Mouse (Mus musculus) hindbrain, postnatal 0 days (tissue): ENCODE data around the gene Btrc. TPM values are rescaled to one million over a fixed set of nuclear protein-coding genes. Genes with fewer than 3 reads are reported as not detected.
A peak's percentile ranks its signal among the peaks of the same experiment; 100 is the strongest.

Source experiments
- ATAC-seq: fragments of 200-750 bp; cut with Nextera tagmentation; 2 replicates; pipeline ENCODE4 v1.8.0; 2017; ENCODE audit warnings: mild to moderate bottlenecking, moderate TSS enrichment, moderate library complexity
- DNase-seq: peaks from one replicate; pipeline ENCODE4 v3.0.0-alpha.2; 2015; ENCODE audit warnings: low spot score
- H3K27ac ChIP-seq: fragments of 300-500 bp; sonication (generic); 2 replicates; pipeline ENCODE4 v1.5.1; 2014; ENCODE audit warnings: mild to moderate bottlenecking
- H3K27me3 ChIP-seq: fragments of 300-500 bp; sonication (generic); 2 replicates; pipeline ENCODE4 v1.6.1; 2014; ENCODE audit warnings: low read length, mixed read lengths; ENCODE audit not compliant: insufficient read depth
- H3K36me3 ChIP-seq: fragments of 300-500 bp; sonication (generic); 2 replicates; pipeline ENCODE4 v1.6.1; 2014; ENCODE audit warnings: low read length, mixed read lengths; ENCODE audit not compliant: insufficient read depth
- H3K4me1 ChIP-seq: fragments of 300-500 bp; sonication (generic); 2 replicates; pipeline ENCODE4 v1.6.1; 2014; ENCODE audit warnings: antibody characterized with exemption, low read length, mixed read lengths; ENCODE audit not compliant: insufficient read depth
- H3K4me2 ChIP-seq: fragments of 300-500 bp; sonication (generic); 2 replicates; pipeline ENCODE4 v1.6.1; 2014; ENCODE audit warnings: low read depth, mild to moderate bottlenecking, low read length, moderate library complexity, mixed read lengths
- H3K4me3 ChIP-seq: fragments of 300-500 bp; sonication (generic); 2 replicates; pipeline ENCODE4 v1.5.1; 2014; ENCODE audit warnings: low read length
- H3K9ac ChIP-seq: fragments of 300-500 bp; sonication (generic); replicated peaks from 2 replicates; pipeline ENCODE4 v1.6.1; 2014; ENCODE audit warnings: mild to moderate bottlenecking, low read length, moderate library complexity, mixed read lengths
- H3K9me3 ChIP-seq: fragments of 300-500 bp; sonication (generic); 2 replicates; pipeline ENCODE4 v1.6.1; 2016; ENCODE audit warnings: low read length, mixed read lengths
- CTCF ChIP-seq: IDR thresholded peaks from 2 replicates; pipeline ENCODE4 v1.5.1; 2016; ENCODE audit warnings: antibody characterized with exemption, control low read depth, low read depth
- WGBS: fragments of 180-500 bp; shearing (Covaris S2); extraction: QIAGEN DNeasy Blood & Tissue Kit; methylation state at CpG from one replicate; pipeline ENCODE4 v1.1.7; 2014; 5-methylcytosine and 5-hydroxymethylcytosine counted together
- polyA plus RNA-seq: library from polyadenylated mRNA; unstranded; fragments of >200 nt; fragmentation: Nextera tagmentation; extraction: Ambion mirVana; gene quantifications from 2 replicates; pipeline ENCODE4 v1.2.1, GENCODE M21; 2015
- total RNA-seq: library from RNA; depleted of rRNA; stranded (reverse); fragments of >200 nt; gene quantifications from 2 replicates; pipeline ENCODE4 v1.2.3, GENCODE M21; 2014

Gene Btrc
- total and polyA plus RNA-seq, 2 experiments from 2014 or later: 47.9 to 55.3 TPM

DNA sequence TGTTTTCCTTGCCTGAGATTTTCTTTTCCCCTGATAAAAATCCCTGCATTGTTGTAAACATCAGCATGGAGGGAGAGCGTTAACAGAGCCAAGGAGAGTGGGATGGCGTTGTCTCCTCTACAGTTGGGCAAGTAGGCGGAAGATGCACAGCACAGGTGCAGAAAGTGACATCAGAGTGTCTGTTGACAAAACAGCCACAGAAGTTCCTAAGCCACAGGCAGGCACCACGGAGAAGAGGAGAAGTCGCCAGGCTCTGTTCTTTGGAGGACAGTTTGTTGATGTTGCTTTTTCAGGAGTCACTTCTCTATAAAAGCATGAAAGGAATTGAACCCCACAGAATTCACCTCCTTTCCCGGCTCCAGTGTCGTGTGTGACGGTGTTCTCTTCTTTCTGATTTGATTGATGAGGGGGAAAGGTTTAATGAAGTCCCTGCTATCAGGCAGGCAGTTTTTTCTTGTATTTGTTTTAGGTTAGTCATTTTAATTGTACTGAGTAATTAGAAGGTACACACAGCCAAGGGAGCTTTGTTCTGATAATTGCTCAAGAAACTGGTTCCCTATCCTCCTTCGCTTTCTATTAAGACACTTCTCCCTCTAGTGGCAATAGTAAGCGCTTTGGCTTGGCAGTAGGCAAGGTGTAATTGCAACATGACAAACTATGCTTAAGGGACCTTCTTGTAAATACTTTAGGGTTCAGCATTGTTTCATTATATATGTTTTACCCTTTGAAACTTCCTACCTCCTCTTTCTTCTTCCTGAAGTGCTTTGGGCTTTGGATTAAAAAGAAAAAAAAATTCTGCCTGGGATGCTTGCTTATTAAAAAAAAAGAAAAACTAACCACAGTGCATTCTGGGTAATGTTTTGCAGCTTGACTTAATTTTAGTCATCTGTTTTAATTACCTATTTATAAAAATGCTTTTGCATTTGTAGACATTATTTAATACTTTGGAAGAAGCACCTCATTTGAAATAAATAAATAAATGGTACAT, 97.5 kb downstream of the Btrc start:
- WGBS: 55% methylated on average over 10 of the region's 10 CpGs
- Histone ChIP-seq H3K9ac (no peak overlapping the region), H3K4me2 (no peak overlapping the region), H3K27me3 (no peaks in the 10 kb centered on the region), H3K9me3 (no peaks in the 10 kb centered on the region), H3K27ac (peak overlapping the region; percentile 32; the same call in 1 of the 2 replicates), H3K4me3 (no peak overlapping the region), H3K4me1 (0 out of 2 replicates have a peak, but pooled peaks cover 3% of the 10 kb centered on the region), H3K36me3 (no peaks in the 10 kb centered on the region)
- peak; percentile 75 for TF ChIP-seq CTCF
- peak; percentile 75 for DNase-seq
- no peak for ATAC-seq

DNA sequence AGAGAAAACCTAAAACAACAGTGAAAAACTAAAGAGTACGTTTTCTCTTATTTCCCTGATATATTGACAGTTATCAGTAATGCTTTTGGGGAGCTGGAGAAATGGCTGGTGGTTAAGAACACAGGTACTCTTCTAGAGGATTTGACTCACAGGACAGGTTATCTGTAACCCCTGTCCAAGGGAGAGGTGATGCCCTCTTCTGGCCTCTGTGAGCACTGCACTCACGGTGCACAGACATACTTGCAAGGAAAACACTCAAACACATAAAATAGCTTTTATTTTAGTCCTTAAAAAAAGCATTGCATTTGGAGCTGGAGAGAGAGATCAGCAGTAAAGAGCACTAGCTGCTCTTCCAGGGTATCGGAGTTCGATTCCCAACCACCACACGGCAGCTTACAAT, 106.2 kb downstream of the Btrc start:
- no peak overlapping the region for H3K4me2 ChIP-seq
- peaks cover 4% of the 10 kb centered on the region; the same call in 1 of the 2 replicates for H3K4me1 ChIP-seq
- TF ChIP-seq CTCF: peak; percentile 17; the same call in 1 of the 2 replicates
- no peak for ATAC-seq
- H3K4me3 ChIP-seq: no peak overlapping the region
- 98% methylated on average over 5 of the region's 5 CpGs for WGBS
- H3K27me3 ChIP-seq: no peaks in the 10 kb centered on the region
- no peak for DNase-seq
- no peak overlapping the region for H3K27ac ChIP-seq
- no peak overlapping the region for H3K9ac ChIP-seq
- no peaks in the 10 kb centered on the region for H3K9me3 ChIP-seq
- H3K36me3 ChIP-seq: no peaks in the 10 kb centered on the region

DNA sequence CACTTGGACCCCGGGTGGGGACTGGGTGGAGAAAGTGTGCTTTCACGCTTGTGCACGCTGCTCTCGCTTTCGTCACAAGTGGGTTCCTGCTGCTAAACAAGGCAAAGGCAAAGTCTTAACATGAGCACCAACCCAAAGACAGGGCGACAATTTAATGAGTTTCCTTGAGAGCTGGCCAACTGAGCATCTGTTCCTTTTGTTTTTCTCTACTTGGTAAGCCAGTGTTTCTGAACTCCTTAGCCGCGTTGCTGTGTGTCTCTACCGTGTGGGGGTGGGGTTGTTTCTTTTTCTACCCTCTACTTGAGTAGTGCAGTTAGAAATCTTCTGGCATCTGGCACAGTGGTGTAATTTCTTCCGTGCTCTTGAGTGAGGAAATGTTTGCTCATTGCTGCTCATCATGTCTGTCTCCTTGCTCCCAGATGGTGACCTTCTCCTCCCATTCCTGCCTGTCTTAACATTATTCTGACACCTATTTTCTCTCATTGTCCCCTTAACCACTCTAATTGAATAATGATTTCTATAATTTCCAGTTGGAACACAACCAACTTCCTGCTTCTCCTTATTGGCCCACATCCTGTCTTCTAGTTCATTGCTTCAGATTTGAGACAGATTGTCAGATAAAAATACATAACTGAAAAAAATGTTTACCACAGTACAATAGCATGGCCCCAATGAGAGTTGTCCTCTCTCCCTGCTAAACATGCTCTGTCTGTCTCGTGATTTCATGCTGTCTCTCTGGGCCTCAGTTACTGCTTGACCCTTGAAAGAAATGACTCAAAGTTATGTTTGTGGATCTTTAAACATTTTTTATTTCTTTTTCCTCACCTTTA, 109.4 kb downstream of the Btrc start:
- H3K27ac ChIP-seq: no peak overlapping the region

DNA sequence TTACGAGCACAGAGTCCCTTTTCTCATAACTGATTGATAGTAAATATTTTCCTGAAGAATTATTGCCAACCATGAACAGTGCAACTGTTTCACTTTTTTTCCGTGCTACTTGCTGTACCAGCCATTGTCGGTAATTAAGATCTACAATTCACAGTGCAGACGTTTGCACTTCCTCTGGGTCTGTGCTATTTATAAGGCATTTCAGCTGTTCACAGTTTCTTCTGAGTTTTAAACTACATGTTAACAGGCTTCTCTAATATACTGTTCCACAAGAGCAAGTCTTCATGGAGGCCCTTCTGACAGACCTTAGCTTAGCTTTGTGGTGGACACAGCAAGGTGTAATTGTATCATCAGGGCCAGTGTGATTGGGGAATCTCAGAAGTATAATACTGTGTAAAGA, 111.2 kb downstream of the Btrc start:
- TF ChIP-seq CTCF: no peak
- H3K9ac ChIP-seq: no peak overlapping the region
- H3K36me3 ChIP-seq: no peaks in the 10 kb centered on the region
- no peaks in the 10 kb centered on the region for H3K27me3 ChIP-seq
- no peak overlapping the region for H3K27ac ChIP-seq
- 74% methylated on average over 4 of the region's 4 CpGs for WGBS
- no peak for ATAC-seq
- DNase-seq: no peak
- no peaks in the 10 kb centered on the region for H3K9me3 ChIP-seq
- no peak overlapping the region for H3K4me3 ChIP-seq
- no peak overlapping the region for H3K4me2 ChIP-seq
- H3K4me1 ChIP-seq: peaks cover 20% of the 10 kb centered on the region

More for the DNA sequence above, 109.4 kb downstream of the Btrc start:
- Histone ChIP-seq H3K4me1 (peaks cover 20% of the 10 kb centered on the region), H3K4me3 (no peak overlapping the region), H3K9ac (no peak overlapping the region), H3K4me2 (no peak overlapping the region), H3K9me3 (no peaks in the 10 kb centered on the region), H3K36me3 (no peaks in the 10 kb centered on the region), H3K27me3 (no peaks in the 10 kb centered on the region)
- 34% methylated on average over 11 of the region's 11 CpGs for WGBS
- DNase-seq: peak; percentile 70
- ATAC-seq: no peak
- no peak for TF ChIP-seq CTCF

DNA sequence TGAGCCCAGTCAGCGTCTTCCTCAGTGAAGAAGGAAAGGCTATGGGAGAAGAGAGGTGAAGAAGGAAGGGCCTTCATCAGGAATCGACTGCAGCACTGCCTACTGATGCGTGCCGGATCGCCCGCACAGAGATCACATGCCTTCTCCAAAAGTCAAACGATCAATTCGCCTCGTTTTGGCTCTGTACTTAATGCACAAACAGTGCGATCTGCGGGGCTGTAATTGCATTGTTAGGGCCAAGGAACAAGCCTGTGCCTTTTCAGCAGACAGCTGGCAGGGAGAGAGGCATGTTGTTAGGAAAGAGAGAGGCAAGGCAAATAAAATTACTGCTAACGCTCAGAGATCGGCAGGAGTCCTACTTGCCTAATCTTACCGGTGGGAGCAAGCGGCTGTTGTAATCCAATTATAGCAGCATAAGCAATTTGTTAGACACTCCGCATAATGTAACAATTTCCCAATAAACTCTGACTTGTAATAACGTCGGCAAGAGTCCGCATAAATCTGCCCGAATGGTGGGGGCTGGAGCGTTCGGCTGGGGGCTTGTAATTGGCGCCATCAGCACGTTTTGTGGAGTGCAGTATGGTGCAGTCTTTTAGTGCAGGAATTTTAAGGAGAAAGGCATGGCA, 112.5 kb downstream of the Btrc start:
- TF ChIP-seq CTCF: no peak
- Histone ChIP-seq H3K27ac (peak overlapping the region; percentile 71), H3K4me1 (peaks cover 20% of the 10 kb centered on the region), H3K36me3 (no peaks in the 10 kb centered on the region), H3K9ac (peak overlapping the region; percentile 24; the same call in 1 of the 2 replicates), H3K4me2 (peak overlapping the region; percentile 48), H3K27me3 (no peaks in the 10 kb centered on the region), H3K4me3 (peak overlapping the region; percentile 14), H3K9me3 (no peaks in the 10 kb centered on the region)
- 19% methylated on average over 24 of the region's 24 CpGs for WGBS
- peak; percentile 73 for DNase-seq
- ATAC-seq: peak; percentile 76

DNA sequence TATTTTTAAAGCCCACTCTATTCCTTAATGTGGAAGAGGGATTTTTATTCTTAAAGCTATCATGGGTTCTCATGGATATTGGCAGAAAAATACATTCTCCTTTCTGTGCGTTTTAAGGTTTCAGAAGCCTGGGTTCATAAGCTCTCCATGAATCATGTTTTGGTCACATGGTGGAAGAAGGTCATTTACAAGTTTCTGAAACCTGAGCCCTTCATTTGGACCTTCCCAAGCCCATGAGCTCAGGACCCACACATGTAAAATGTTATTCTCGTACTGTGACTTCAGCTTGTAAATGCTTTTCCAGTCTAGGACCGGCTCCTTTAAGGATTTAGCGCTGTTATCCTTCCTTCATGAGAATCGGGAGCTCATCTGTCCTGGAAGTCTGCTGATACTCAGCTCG, 116.0 kb downstream of the Btrc start:
- no peak overlapping the region for H3K27ac ChIP-seq
- H3K4me3 ChIP-seq: no peak overlapping the region
- ATAC-seq (no peak), DNase-seq (no peak)
- H3K4me1 ChIP-seq: peaks cover 15% of the 10 kb centered on the region
- TF ChIP-seq CTCF: no peak
- H3K9ac ChIP-seq: no peak overlapping the region
- 94% methylated on average over 6 of the region's 6 CpGs for WGBS
- H3K36me3 ChIP-seq: no peaks in the 10 kb centered on the region
- H3K9me3 ChIP-seq: no peaks in the 10 kb centered on the region
- H3K4me2 ChIP-seq: no peak overlapping the region
- H3K27me3 ChIP-seq: no peaks in the 10 kb centered on the region
